ENCODE assay signal across 9 mouse cellular contexts in genomic region chr2:127655419-127655818, GRCm38 (mm10). TPM values are rescaled to one million over a fixed set of nuclear protein-coding genes. Genes with fewer than 3 reads are reported as not detected.
DNase-seq lines count a peak whose midpoint lies in the region; ATAC-seq and TF ChIP-seq lines count a peak whose summit lies in the region.
"Had no signal": no experiment of that assay in that cellular context is flagged by ENCODE, and none has a peak within 500 bp of the region (broad histone marks: within the 10 kb centered on the region; RNA-seq: fewer than 3 reads in every experiment).

No protein-coding gene starts in this region.

- TF ChIP-seq POLR2A in cortical plate, adult 2 months (IDR thresholded peaks at IDR 0.05; ENCODE audit: extremely low read depth, insufficient read depth, low read length): no peak

- no peak for ATAC-seq in intestine, postnatal 0 days
- ATAC-seq in midbrain, embryonic 14.5 days (ENCODE audit: low FRiP score, low TSS enrichment): no peak
- ATAC-seq: inflammation-experienced regulatory T-cells, adult 6 months had no signal

- H3K4me1 ChIP-seq in cortical plate, adult 2 months (ENCODE audit: control insufficient read depth, insufficient read depth, low read length): no peaks in the 10 kb centered on the region
- no peaks in the 10 kb centered on the region for H3K4me1 ChIP-seq in intestine, postnatal 0 days (replicated peaks; ENCODE audit: control insufficient read depth, insufficient read depth, low read length)
- H3K4me1 ChIP-seq in midbrain, embryonic 14.5 days (ENCODE audit: control insufficient read depth, insufficient read depth, low read length): peaks cover 7% of the 10 kb centered on the region; the same call in 1 of the 2 replicates

- no peak overlapping the region for H3K9ac ChIP-seq in intestine, postnatal 0 days (ENCODE audit: low read depth, low read length)
- H3K9ac ChIP-seq in midbrain, embryonic 14.5 days (replicated peaks; ENCODE audit: low read length): no peak overlapping the region

- H3K4me3 ChIP-seq in gastrocnemius, adult 2 months: peak overlapping the region; percentile 70
- peak overlapping the region; percentile 41 for H3K4me3 ChIP-seq in cortical plate, adult 2 months (ENCODE audit: insufficient read depth, low read length)
- peak overlapping the region; percentile 31 for H3K4me3 ChIP-seq in intestine, postnatal 0 days (ENCODE audit: low read depth, low read length)
- peak overlapping the region; percentile 42; the same call in 1 of the 2 replicates for H3K4me3 ChIP-seq in midbrain, embryonic 14.5 days (replicated peaks; ENCODE audit: low read depth, low read length)

- DNase-seq in gastrocnemius, adult 2 months: no peak
- DNase-seq in gastrocnemius, postnatal 4 days (ENCODE audit: low spot score in 2 of 2): no peak
- DNase-seq in midbrain, embryonic 14.5 days: peak; percentile 2
- no peak for DNase-seq in urinary bladder, postnatal 25 days (ENCODE audit: low spot score)
- no peak for DNase-seq in natural killer cell, adult 2 months (ENCODE audit: low spot score in 2 of 2)
- no peak for DNase-seq in spleen, postnatal 14 days (ENCODE audit: low spot score in 2 of 2)

- no peaks in the 10 kb centered on the region for H3K36me3 ChIP-seq in intestine, postnatal 0 days (ENCODE audit: control insufficient read depth, insufficient read depth)
- H3K36me3 ChIP-seq in midbrain, embryonic 14.5 days (ENCODE audit: control insufficient read depth, insufficient read depth, low read length): no peaks in the 10 kb centered on the region

- no peak for TF ChIP-seq CTCF in gastrocnemius, adult 2 months (IDR thresholded peaks at IDR 0.05)
- TF ChIP-seq CTCF in cortical plate, adult 2 months (IDR thresholded peaks at IDR 0.05; ENCODE audit: extremely low read depth, insufficient read depth, low read length): no peak
- TF ChIP-seq CTCF in intestine, postnatal 0 days (IDR thresholded peaks at IDR 0.05; ENCODE audit: low read depth): no peak

- no peaks in the 10 kb centered on the region for H3K9me3 ChIP-seq in intestine, postnatal 0 days (ENCODE audit: control insufficient read depth)
- no peaks in the 10 kb centered on the region for H3K9me3 ChIP-seq in midbrain, embryonic 14.5 days (ENCODE audit: control insufficient read depth, low read length)

- H3K4me2 ChIP-seq in intestine, postnatal 0 days (replicated peaks; ENCODE audit: low read depth): peak overlapping the region; percentile 66; the same call in 1 of the 2 replicates
- no peak overlapping the region for H3K4me2 ChIP-seq in midbrain, embryonic 14.5 days (ENCODE audit: low read length)

- H3K27me3 ChIP-seq in intestine, postnatal 0 days (replicated peaks; ENCODE audit: control insufficient read depth, insufficient read depth, low read length): peaks cover 46% of the 10 kb centered on the region
- H3K27me3 ChIP-seq in midbrain, embryonic 14.5 days (ENCODE audit: control insufficient read depth, insufficient read depth, low read length): peaks cover 34% of the 10 kb centered on the region

- 7% methylated on average over 9 of the region's 9 CpGs for WGBS in intestine, postnatal 0 days
- WGBS in midbrain, embryonic 14.5 days: 6% methylated on average over 9 of the region's 9 CpGs

- peak overlapping the region; percentile 46; the same call in 1 of the 2 replicates for H3K27ac ChIP-seq in gastrocnemius, adult 2 months
- H3K27ac ChIP-seq in cortical plate, adult 2 months (ENCODE audit: insufficient read depth, low read length): peak overlapping the region; percentile 42; the same call in 1 of the 2 replicates
- no peak overlapping the region for H3K27ac ChIP-seq in intestine, postnatal 0 days (ENCODE audit: low read depth, low read length)
- H3K27ac ChIP-seq in midbrain, embryonic 14.5 days (replicated peaks; ENCODE audit: low read depth, low read length): no peak overlapping the region

- intact Hi-C loops in gastrocnemius, adult 2 months (cut with DNase I): no loop called here

RNA-seq across cellular contexts. Expression of gene Mal, which starts 1.1 kb away (rescaled TPM):
- 1 to 10 TPM; 1.3 TPM for total RNA-seq in gastrocnemius, adult 2 months (2021)
- total RNA-seq in gastrocnemius, postnatal 4 days (2021): 10 to 100 TPM; 15.9 to 17.6 TPM
- polyA plus RNA-seq in cortical plate, adult 2 months (2012; rRNA removed): 144 and 209 TPM in 2 replicates
- polyA plus RNA-seq in intestine, postnatal 0 days (2015; fragmentation: Nextera tagmentation; extraction: Ambion mirVana): 1.9 and 3.8 TPM in 2 replicates
- 1.3 and 3.0 TPM in 2 replicates for polyA plus RNA-seq in midbrain, embryonic 14.5 days (2014; fragmentation: Nextera tagmentation; extraction: Ambion mirVana)
- polyA plus RNA-seq: inflammation-experienced regulatory T-cells, adult 6 months had no signal

Comparison
In these comparisons a context has a peak if more than half of its experiments do, and no peak if none do; other contexts are left out.
1. H3K27ac ChIP-seq: peak in gastrocnemius, adult 2 months (single experiment) and cortical plate, adult 2 months (single experiment); none in intestine, postnatal 0 days (single experiment) and midbrain, embryonic 14.5 days (single experiment).
2. RNA of gene Mal, which starts 1.1 kb away (polyA plus RNA-seq): 144 to 209 TPM in cortical plate, adult 2 months; 1.3 to 3.0 TPM in midbrain, embryonic 14.5 days and 1.9 to 3.8 TPM in intestine, postnatal 0 days; every median in the first group is over 10 times any median in the second.
3. Peak in every context shown above with its lines, with median percentiles within 50 percentile points of each other: H3K4me3 ChIP-seq.